Mouse (Mus musculus) right cerebral cortex, postnatal 10 days (tissue): Measurements from ENCODE around the gene Cabp4.

Source experiments
- DNase-seq, 2 experiments: peaks; one replicate each; pipeline ENCODE4 v3.0.0; 2021; ENCODE audit warnings: low spot score in 2 of 2

The Cabp4 gene

DNA sequence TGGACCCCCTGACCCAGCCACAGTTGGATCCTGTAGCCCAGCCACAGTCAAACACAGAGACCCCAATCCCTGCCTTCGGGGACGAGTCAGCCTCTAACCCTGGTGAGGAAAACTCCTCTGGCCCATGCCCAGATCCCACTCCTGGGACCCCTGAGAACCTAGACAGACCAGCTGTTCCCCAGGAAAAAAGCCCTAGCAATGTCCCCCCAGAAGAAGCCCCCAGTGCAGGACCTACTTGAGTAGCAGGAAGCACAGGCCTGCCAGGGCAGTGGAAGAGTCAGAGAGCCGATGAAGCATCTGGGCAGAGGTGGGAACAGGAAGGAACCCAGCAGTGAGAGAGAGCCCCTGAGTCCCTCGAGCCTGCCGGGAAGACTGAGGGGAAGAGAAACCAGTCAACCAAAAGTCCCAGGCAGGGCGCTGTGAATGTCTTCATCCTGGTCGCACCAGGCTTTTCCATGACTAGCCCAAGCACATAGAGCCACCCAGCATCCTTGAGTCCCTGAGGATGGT is at the start of gene Cabp4:
Gene Cabp4, minus strand, starts transcription at position 275 of the 510 bp plus-strand sequence.
- no peak for DNase-seq

DNA sequence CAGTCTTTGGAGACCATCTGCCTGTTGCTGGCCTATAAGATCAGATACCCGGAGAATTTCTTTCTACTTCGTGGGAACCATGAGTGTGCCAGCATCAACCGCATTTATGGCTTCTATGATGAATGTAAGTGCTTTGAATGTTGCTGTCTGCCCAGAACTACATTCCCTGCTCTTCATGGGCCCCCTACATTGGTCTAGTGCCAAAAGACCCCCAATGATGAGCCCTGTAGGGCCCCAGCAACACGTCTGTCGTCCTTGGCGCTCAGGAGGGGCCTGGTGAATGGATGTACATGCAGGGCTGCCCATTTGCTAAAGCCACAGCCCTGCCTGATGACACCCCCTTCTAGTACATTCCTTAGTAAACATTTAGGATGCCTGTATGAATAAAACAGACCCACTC is 49.3 kb upstream of the Cabp4 start:
- DNase-seq: no peak

DNA sequence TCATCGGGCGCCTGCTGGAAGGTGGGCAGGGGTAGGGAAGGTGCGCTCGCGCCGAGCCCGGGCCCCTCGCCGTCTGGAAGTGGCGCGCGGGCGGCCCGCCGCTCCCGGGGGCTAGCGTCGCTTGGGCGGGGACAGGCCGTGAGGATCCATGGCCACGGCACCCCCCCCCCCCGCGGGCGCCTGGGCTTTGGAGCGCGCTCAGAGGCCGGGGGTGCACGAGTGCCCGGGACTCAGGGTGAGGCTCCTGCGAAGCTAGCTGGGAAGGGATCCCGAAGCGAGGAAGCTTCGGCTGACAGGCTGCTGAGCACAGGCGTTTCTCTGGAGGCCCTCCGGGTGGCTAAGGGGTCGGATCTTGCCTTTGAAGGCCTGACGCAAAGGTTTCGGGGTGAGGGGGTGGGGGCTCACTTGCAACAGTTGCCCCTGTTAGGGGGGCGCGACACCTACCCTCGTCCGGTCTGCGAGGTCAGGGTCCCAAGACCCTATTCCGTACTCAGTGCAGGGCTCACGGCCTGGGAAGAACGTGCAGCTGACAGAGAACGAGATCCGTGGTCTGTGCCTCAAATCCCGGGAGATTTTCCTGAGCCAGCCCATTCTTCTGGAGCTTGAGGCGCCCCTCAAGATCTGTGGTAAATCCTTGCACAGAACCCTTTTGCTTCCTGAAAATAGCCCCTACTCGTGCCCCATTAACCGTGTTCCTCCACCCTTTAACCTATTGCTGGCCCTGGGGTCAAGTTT is 48.6 kb upstream of the Cabp4 start:
- no peak for DNase-seq

DNA sequence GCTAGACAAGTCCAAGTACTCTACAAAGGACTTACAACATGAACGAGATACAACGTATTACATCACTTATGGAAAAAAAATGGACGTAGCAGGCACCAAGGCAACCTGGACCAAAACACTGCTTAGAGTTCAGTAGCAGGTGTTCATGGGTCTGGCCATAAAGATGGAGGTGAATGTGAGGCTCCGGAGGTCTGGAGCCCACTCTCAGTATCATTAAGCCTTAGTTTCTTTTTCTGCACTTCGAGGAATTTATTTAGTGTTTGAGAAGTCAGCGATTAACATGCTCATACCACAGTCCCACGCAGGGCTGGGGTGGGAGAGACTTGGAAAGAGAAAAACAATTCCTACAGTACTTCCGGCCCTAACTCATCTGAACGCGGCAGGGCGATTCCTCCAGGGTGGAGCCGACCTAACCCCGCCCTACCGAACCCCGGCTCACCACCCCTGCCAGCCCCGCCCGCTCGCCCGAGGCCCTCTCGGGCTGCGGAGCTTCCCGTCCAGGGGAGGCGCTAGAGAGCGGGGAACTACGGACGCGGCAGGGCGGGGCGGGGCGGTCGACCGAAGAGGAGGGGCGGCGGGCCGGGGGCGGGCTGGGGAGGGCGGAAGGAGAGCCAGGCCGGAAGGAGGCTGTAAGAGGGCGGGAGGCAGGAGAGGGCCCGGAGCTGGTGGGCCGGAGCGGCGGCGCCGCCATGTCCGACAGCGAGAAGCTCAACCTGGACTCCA is 47.9 kb upstream of the Cabp4 start, which contains the start of gene Ppp1ca:
Gene Ppp1ca, plus strand, starts transcription at position 538 of the 723 bp plus-strand sequence.
- peak; percentile 93 to 95 for DNase-seq

DNA sequence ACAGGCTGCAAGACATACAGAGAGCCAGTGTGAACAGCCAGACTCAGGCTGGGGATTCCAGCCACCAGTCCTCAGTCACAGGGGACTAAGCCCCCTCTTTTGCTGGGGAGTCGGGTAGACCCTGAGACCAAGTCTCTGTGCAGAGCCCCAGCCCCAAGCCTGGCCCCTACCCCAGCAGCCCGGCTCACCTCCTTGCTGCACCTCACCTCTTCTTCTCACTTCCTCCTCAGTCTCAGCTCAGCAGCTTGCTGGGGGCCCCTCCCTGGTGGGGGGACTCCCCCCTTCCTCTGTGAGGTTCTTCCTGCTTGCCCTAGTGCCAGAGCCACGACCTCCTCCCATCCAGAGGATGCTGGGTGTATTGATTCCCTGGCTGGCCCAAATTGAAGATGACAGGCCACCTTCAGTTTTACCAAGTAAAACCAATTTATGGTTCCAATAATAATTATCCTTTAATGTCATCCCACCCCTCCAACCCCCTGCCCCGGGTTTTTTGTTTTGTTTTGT is 47.0 kb upstream of the Cabp4 start, which contains the start of gene Tbc1d10c:
Gene Tbc1d10c, minus strand, starts transcription at position 454 of the 504 bp plus-strand sequence.
- no peak for DNase-seq

DNA sequence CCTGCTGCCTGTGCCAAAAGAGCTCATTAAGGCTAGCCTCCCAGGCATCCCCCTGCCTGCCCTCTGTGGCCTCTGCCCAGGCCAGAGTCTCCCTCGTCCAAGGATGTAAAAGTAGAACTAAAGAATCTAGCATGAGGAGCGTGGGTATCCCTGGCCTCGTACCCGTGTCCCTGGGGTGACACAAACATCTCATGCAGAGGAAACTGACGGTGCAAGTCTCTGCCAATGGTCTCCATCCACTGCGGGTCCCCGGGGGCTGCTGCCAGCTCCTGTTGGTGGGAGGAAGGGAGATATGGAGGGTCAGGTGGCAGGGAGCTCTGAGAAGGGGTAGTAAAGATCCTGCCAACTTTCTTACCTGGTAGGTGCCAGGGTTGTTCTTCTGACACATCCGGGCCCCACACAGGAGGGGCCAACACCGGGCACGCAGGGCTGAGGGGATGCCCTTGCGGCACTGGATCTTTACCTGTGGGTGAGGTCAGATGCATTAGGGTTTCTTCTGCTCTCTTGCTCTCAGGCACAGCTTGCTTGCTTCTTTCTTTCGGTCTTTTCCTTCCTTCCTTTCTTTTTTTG is 45.3 kb upstream of the Cabp4 start:
- no peak for DNase-seq

DNA sequence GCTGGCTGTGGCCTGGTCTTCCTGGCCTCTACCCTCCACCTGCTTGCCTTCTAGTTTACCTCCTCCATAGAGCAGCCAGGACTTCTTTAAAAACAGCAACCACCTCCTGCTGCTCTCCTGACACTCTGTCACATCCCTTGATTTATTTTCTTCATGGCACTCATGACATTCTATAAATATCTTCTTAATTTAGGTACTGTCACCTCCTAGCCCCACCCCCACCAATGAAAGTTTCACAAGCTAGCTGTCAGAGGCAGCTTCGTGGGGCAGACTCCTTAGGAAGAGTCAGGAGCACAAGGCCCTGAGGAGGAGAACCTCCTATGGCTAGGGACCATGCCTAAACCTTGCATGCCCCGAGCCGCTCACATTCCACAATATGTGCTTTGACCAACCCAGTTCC is 43.5 kb upstream of the Cabp4 start:
- no peak for DNase-seq

DNA sequence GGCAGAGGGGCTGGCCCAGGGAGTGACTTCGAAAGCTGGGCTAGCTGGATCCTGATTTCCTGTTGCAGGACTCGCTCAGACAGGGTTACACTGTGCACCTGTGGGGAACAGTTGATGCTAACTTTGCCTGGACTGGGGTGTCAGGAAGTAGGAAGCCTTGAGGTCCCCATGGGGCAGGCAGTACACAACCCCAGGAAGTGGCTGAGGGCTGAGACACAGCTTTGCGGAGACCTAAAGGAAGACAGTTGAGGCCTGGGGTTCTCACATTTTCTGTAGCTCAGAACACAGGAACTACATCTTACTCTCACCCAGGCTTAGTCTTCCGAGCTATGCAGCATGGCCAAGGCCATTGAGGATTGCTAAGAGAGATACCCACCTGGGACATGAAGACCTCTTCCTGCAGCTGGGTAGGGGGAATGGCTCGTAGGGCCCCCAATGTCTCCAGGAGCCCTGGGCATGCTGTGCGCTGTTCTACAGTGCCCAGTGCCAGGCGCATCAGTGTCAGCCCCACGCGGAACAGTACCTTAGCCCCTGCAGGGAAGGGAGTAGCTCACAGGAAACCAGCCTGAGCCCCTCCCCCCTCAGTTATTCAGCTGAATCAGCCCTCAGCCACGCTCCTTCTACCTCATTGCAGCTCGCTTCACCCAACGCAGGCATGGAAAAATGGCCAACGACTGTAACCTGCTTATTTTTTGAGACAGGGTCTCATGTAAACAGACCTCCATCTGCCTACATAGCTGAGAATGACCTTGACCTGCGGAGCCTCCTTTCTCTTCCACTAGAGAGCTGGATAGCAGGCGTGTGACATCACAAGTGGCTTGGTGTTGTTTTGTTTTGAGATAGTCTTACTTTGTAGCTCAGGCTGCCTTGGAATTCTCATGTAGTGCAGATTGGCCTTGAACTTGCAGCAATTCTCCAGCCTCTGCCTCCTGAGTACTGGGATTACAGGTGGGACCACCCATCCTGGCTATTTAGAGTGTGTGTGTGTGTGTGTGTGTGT is 41.4 kb upstream of the Cabp4 start:
- DNase-seq: no peak

DNA sequence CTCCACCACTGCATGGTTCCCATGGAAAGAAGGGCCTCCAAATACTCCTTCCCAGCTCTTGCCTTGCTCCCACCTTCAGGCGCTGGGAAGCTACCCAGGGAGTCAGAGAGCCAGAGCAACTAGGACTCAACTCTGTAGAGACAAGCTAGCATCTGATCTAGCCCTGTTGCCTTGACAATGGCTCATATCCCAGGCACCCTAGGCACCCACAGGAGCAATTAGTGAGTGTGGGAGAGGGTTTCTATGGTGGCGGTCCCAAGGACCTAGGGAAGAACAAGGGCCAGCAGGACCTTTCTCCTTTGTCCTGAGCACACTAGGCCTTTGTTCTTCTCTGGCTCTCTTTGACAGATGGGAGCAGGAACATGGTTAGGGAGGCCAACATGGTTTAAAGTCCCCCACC is 39.9 kb upstream of the Cabp4 start:
- DNase-seq: no peak

DNA sequence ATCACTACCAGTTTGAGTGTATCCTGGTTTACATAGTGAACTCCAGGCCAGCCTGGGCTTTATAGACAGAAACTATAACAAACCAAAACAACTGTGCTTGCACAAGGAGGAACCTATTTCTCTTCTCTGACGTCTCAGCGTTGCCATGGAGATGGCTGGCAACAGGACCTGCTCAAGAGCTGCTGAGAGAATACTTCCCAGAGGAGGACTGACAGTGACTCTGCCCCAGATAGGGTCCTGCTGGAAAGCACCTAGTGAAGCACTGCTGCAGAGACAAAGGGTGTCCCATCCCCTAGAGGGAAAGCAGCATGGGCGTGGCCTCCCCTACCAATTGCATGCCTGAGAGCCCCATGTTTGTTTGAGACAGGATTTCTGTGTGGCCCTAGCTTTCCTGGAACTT is 38.1 kb upstream of the Cabp4 start:
- DNase-seq: peak; percentile 92 to 95

DNA sequence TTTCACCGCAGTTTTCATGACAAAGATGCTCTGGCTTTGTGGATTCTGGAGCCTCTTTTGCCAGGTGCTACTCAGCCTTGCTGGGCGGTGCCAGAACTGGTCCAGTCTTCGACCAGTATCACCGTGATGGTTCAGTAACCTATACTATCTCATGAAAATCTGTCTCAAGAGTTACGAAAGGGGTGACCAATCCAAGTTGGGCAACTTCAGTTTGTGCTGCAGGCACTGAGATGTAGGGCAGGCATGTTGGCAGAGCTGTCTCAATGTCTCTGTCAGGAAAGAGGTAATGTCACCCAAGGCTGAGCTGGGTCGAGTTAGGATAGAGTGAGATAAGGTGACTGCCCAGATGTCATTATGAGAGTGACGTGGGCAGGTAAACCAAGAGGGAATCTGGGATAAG is 36.6 kb upstream of the Cabp4 start:
- DNase-seq: no peak

DNA sequence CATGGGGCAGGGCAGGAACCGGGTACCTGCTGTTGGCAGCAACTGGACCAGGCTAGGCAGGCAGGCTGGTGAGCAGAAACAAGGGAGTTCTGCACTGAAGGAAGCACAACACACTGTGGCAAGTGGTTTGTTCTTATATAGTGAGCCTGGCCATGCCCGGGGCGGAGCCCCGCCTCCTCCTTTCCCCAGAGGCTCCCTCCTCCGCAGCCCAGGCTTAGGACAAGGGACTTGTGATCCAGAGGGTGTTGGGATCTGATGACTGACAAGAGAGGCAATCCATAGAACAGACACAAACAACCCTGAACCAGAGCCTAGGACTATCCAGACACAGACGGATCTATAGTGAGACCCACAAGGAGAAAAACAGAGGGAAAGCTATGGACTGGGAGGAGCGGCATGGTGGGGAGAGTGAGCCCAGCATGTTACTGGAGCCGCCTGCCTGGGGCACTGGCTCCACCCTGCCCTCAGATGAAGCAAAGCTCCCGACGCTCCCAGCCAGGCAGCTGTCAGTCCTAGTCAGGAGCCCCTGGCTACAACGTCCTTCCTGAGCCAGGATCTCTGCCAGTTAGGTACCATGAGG is 31.6 kb upstream of the Cabp4 start, which contains the start of gene Carns1:
Gene Carns1, minus strand, starts transcription at position 112 of the 580 bp plus-strand sequence.
- no peak for DNase-seq

DNA sequence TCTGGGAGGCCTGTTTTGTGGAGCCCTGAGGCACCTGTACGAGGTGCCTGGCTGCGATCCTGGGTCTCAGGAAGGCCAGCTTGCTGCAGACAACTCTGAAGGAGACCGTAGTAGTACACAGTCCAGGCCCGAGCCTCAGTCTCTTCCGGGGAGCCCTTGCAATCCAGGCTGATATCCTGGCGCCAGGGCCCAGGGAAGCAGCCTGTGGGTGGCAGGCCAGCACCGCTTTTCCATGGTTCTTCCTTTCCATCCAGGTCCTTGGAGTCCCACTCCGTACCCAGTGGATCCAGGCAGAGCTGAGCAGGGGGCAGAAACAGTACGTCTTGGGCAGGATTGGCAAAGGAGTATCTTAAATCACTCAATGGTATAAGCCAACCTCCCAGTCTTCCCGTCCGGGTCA is 29.1 kb upstream of the Cabp4 start:
- no peak for DNase-seq

DNA sequence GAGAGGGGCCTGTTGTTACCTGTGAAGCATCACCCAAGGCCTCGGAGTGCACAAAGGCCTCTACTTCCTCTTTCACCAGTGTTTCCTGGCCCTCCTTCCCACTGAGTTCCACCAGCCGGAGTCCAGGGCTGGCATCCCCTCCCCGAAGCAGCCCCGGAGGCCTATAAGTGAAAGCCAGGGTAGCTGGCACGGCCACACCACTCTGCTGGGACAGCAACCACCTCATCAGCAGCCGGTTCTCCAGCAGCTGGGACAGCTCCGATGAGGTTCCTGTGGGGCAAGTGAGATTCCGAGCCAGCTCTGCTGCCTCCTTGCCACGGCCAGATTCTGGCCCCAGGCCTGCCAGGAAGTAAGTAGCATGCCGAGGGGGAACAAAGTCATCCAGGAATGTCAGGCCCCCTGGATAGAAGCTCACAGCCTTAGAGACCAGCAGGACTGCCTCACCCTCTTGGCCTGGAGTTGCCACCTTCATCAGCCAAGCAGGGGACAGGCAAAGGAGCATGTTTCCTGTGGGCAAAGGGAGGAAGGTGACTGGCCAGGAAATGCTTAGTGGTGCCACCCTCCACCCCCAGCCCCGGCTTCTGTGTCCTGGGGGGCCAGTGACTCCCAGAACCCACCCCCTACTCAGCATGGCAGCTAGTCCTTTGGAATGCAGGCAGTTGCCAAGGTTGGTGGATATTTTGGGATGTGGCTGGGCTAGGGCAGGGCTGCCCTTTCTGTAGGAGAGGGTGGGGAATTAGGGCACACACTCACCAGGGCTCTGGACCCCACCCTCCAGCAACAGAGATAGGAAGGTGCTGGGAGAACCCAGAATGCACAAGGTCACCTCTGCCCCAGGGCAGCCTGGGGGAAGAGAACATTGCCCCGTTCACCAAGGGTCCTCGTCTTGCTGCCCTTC is 27.8 kb upstream of the Cabp4 start:
- DNase-seq: no peak

DNA sequence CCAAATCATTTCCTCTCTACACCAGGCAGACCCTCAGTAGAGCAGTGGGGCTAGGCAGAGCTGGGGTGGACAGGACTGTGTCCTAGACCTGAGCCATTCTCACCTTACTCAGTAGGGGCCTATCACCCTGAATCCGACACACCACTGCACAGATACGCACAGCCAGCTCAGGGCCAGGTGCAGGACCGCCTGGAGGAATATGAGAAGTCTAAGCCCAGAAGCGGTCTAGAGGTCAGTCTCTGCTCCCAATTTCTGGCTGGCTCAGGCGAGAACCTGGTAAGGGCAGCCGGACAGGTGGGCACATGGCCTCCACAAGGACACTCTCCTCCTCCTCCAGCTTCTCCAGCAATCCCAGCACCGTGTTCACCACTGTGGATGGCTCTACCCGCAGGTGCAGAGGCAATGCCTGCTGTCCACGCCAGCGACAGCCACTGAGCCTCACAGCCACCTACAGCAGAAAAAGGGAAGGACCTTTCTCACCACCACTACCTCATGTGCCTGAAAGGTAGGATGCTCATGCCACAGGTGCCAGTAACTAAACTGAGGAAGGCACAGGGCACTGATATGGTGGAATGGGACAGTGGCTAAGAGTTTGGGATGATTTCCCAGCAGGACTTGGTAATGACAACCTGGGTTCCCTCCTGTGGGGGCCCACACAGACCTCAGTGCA is 27.0 kb upstream of the Cabp4 start:
- no peak for DNase-seq

DNA sequence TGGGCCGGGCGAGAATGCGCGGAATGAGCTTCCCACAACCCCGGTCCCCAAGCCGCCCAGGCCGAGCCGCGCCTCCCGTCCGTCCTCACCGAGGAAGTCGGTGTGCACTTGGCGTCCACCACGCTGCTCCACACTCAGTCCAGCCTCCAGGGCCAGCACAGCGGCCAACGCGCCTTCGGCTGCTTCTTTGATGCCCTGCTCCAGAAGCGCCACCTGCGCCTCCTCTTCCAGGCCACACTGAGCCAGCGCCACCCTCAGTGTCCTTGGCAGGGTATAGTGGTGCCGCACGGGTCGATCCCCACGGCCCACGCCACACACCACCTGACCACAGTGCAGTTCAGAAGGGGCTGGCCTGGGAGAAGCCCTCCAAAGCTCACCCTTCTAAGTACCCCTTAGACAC is 26.0 kb upstream of the Cabp4 start:
- no peak for DNase-seq

DNA sequence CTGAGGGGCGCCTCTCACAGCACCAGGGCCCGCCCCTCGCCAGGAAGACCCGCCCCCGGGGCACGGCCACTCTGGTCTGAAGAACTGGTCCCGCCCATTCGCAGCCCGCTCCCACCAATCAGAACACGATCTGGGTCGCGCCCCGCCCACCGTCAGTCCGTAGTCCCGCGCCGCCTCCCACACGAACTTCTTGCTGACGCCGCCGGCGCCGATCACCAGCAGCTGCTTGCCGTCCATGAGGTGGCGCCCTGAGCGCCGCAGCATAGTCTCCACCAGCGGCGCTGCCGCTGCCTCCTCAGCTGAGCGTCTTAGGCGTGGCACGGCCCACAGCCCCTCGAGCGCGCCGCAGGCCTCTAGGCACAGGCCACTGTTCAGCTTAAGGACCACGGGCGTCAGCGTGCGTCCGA is 25.5 kb upstream of the Cabp4 start:
- DNase-seq: peak; percentile 100

DNA sequence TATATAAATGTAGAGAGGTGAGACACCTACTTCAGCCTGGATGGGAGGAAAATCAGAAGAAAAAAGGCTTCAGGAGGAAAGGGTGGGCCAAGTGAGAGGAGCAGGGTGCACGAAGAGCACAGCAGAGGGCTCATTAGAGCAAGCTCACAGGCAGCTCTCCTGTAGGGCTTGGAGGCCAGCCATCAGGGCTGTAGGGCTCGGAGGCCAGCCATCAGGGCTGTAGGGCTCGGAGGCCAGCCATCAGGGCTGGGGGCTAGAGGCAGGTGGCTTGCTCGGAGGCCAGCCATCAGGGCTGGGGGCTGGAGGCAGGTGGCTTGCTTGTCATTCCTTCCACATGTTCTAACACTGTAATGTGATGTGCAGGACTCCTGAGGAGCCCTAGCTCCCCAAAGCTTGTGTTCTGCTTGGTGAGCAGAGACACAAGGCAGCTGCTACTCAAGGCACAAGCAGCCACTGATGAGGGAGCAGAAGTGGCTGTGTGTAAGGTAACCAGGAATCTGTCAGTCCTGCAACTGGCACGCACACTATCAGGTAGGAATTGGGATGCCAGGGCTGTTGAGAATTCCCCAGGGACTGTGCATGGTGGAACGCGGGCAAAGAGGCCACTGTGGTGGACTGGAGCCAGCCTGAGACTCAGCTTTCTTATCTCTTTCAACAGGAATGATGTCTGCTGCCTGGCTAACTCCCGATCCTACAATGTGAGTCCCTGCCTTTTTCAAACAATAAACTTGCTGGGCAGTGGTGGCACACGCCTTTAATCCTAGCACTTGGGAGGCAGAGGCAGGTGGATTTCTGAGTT is 23.0 kb upstream of the Cabp4 start:
- DNase-seq: no peak
